Mouse (Mus musculus): Measurements from ENCODE around the gene Ereg. TPM values are rescaled to one million over a fixed set of nuclear protein-coding genes. Genes with fewer than 3 reads are reported as not detected.

Ereg gene
- polyA plus RNA-seq, 1 experiment from 2014 or later: 1.2 TPM

- peak overlapping the region; percentile 72 for H3K4me2 ChIP-seq (replicated peaks)
- no peaks in the 10 kb centered on the region for H3K9me3 ChIP-seq
- 43% methylated on average over 8 of the region's 8 CpGs for WGBS
- ATAC-seq: peak; percentile 32; the same call in 1 of the 2 replicates
- no peak overlapping the region; the same call in 1 of the 2 replicates for H3K27ac ChIP-seq
- H3K4me3 ChIP-seq (replicated peaks): peak overlapping the region; percentile 42
- peaks cover 5% of the 10 kb centered on the region; the same call in 1 of the 2 replicates for H3K27me3 ChIP-seq (replicated peaks)
- H3K9ac ChIP-seq: peak overlapping the region; percentile 40
- H3K36me3 ChIP-seq: no peaks in the 10 kb centered on the region
- H3K4me1 ChIP-seq (replicated peaks): 0 out of 2 replicates have a peak, but pooled peaks cover 4% of the 10 kb centered on the region
These were observed 396 bp upstream of the Ereg start for GRCm38 (mm10) chr5:91074026-91074425.

GRCm38 (mm10) chr5:91075021-91075420 is 599 bp downstream of the Ereg start:
- no peaks in the 10 kb centered on the region for H3K36me3 ChIP-seq
- H3K27me3 ChIP-seq (replicated peaks): peaks cover 5% of the 10 kb centered on the region; the same call in 1 of the 2 replicates
- peak overlapping the region; percentile 42 for H3K4me3 ChIP-seq (replicated peaks)
- 57% methylated on average over 1 of the region's 1 CpGs for WGBS
- 0 out of 2 replicates have a peak, but pooled peaks cover 4% of the 10 kb centered on the region for H3K4me1 ChIP-seq (replicated peaks)
- no peak overlapping the region for H3K9ac ChIP-seq
- no peak overlapping the region for H3K27ac ChIP-seq
- peak overlapping the region; percentile 72 for H3K4me2 ChIP-seq (replicated peaks)
- peak; percentile 92 for ATAC-seq
- no peaks in the 10 kb centered on the region for H3K9me3 ChIP-seq

- ATAC-seq: no peak
- no peak overlapping the region for H3K4me2 ChIP-seq (replicated peaks)
These were observed 8.6 kb downstream of the Ereg start for GRCm38 (mm10) chr5:91083016-91083415.

GRCm38 (mm10) chr5:91085291-91085690 is 10.9 kb downstream of the Ereg start:
- ATAC-seq: no peak
- Histone ChIP-seq H3K36me3 (no peaks in the 10 kb centered on the region), H3K27ac (no peak overlapping the region), H3K4me2 (replicated peaks) (no peak overlapping the region), H3K9ac (no peak overlapping the region), H3K4me3 (replicated peaks) (no peak overlapping the region), H3K4me1 (replicated peaks) (no peaks in the 10 kb centered on the region), H3K9me3 (no peaks in the 10 kb centered on the region), H3K27me3 (replicated peaks) (no peaks in the 10 kb centered on the region)
- 68% methylated on average over 5 of the region's 5 CpGs for WGBS

More at GRCm38 (mm10) chr5:91083016-91083415, 8.6 kb downstream of the Ereg start:
- Histone ChIP-seq H3K4me1 (replicated peaks) (no peaks in the 10 kb centered on the region), H3K27ac (no peak overlapping the region), H3K4me3 (replicated peaks) (no peak overlapping the region), H3K9ac (no peak overlapping the region), H3K36me3 (no peaks in the 10 kb centered on the region), H3K27me3 (replicated peaks) (no peaks in the 10 kb centered on the region), H3K9me3 (no peaks in the 10 kb centered on the region)
- 88% methylated on average over 5 of the region's 5 CpGs for WGBS

GRCm38 (mm10) chr5:91090301-91090700 is 15.9 kb downstream of the Ereg start:
- WGBS: 76% methylated on average over 3 of the region's 3 CpGs
- H3K27ac ChIP-seq: no peak overlapping the region
- H3K4me1 ChIP-seq (replicated peaks): no peaks in the 10 kb centered on the region

GRCm38 (mm10) chr5:91097911-91098614 is 23.6 kb downstream of the Ereg start:
- Histone ChIP-seq H3K27ac (0 out of 2 replicates have a peak overlapping the region, but pooled peaks have one; percentile 32), H3K36me3 (no peaks in the 10 kb centered on the region), H3K4me3 (replicated peaks) (no peak overlapping the region), H3K27me3 (replicated peaks) (no peaks in the 10 kb centered on the region), H3K4me2 (replicated peaks) (no peak overlapping the region), H3K4me1 (replicated peaks) (no peaks in the 10 kb centered on the region), H3K9me3 (no peaks in the 10 kb centered on the region), H3K9ac (no peak overlapping the region)
- 72% methylated on average over 10 of the region's 10 CpGs for WGBS
- peak; percentile 97 for ATAC-seq

More at GRCm38 (mm10) chr5:91090301-91090700, 15.9 kb downstream of the Ereg start:
- no peak overlapping the region for H3K4me2 ChIP-seq (replicated peaks)
- H3K9ac ChIP-seq: no peak overlapping the region
- no peak overlapping the region for H3K4me3 ChIP-seq (replicated peaks)
- H3K27me3 ChIP-seq (replicated peaks): no peaks in the 10 kb centered on the region
- ATAC-seq: peak; percentile 36; the same call in 1 of the 2 replicates
- no peaks in the 10 kb centered on the region for H3K9me3 ChIP-seq
- no peaks in the 10 kb centered on the region for H3K36me3 ChIP-seq

- no peak overlapping the region for H3K4me2 ChIP-seq (replicated peaks)
- H3K9me3 ChIP-seq: no peaks in the 10 kb centered on the region
- H3K4me1 ChIP-seq (replicated peaks): no peaks in the 10 kb centered on the region
- H3K9ac ChIP-seq: no peak overlapping the region
- WGBS: 94% methylated on average over 5 of the region's 5 CpGs
- no peak for ATAC-seq
- no peaks in the 10 kb centered on the region for H3K27me3 ChIP-seq (replicated peaks)
- no peak overlapping the region for H3K4me3 ChIP-seq (replicated peaks)
- no peak overlapping the region for H3K27ac ChIP-seq
- no peaks in the 10 kb centered on the region for H3K36me3 ChIP-seq
These were observed 27.3 kb downstream of the Ereg start for GRCm38 (mm10) chr5:91101742-91102141.

GRCm38 (mm10) chr5:91103943-91104665 is 29.7 kb downstream of the Ereg start:
- no peaks in the 10 kb centered on the region for H3K27me3 ChIP-seq (replicated peaks)
- no peak overlapping the region for H3K9ac ChIP-seq
- 83% methylated on average over 7 of the region's 7 CpGs for WGBS
- no peaks in the 10 kb centered on the region for H3K36me3 ChIP-seq
- ATAC-seq: no peak
- H3K4me1 ChIP-seq (replicated peaks): no peaks in the 10 kb centered on the region
- no peaks in the 10 kb centered on the region for H3K9me3 ChIP-seq
- H3K4me2 ChIP-seq (replicated peaks): no peak overlapping the region
- no peak overlapping the region for H3K4me3 ChIP-seq (replicated peaks)
- H3K27ac ChIP-seq: no peak overlapping the region

- Histone ChIP-seq H3K27me3 (replicated peaks) (no peaks in the 10 kb centered on the region), H3K9me3 (no peaks in the 10 kb centered on the region), H3K9ac (no peak overlapping the region), H3K27ac (no peak overlapping the region), H3K4me1 (replicated peaks) (no peaks in the 10 kb centered on the region), H3K4me3 (replicated peaks) (no peak overlapping the region), H3K4me2 (replicated peaks) (no peak overlapping the region), H3K36me3 (no peaks in the 10 kb centered on the region)
- no peak for ATAC-seq
- WGBS: 71% methylated on average over 5 of the region's 5 CpGs
These were observed 31.8 kb downstream of the Ereg start for GRCm38 (mm10) chr5:91106248-91106647.

- WGBS: 60% methylated on average over 6 of the region's 6 CpGs
- no peaks in the 10 kb centered on the region for H3K36me3 ChIP-seq
- no peak overlapping the region for H3K4me2 ChIP-seq (replicated peaks)
- no peaks in the 10 kb centered on the region for H3K27me3 ChIP-seq (replicated peaks)
- ATAC-seq: peak; percentile 95
- no peak overlapping the region for H3K4me3 ChIP-seq (replicated peaks)
- H3K4me1 ChIP-seq (replicated peaks): no peaks in the 10 kb centered on the region
- no peaks in the 10 kb centered on the region for H3K9me3 ChIP-seq
- H3K9ac ChIP-seq: no peak overlapping the region
- H3K27ac ChIP-seq: no peak overlapping the region
These were observed 35.7 kb downstream of the Ereg start for GRCm38 (mm10) chr5:91110023-91110670.

GRCm38 (mm10) chr5:91111019-91111418 is 36.6 kb downstream of the Ereg start:
- 80% methylated on average over 8 of the region's 8 CpGs for WGBS
- H3K4me1 ChIP-seq (replicated peaks): no peaks in the 10 kb centered on the region
- H3K36me3 ChIP-seq: no peaks in the 10 kb centered on the region
- H3K9me3 ChIP-seq: no peaks in the 10 kb centered on the region
- no peak overlapping the region for H3K4me3 ChIP-seq (replicated peaks)
- H3K27ac ChIP-seq: no peak overlapping the region
- no peaks in the 10 kb centered on the region for H3K27me3 ChIP-seq (replicated peaks)
- no peak overlapping the region for H3K9ac ChIP-seq
- H3K4me2 ChIP-seq (replicated peaks): no peak overlapping the region
- ATAC-seq: no peak

GRCm38 (mm10) chr5:91113967-91114366 is 39.5 kb downstream of the Ereg start:
- no peak for ATAC-seq
- 89% methylated on average over 2 of the region's 2 CpGs for WGBS
- H3K27ac ChIP-seq: no peak overlapping the region
- no peak overlapping the region for H3K9ac ChIP-seq
- H3K36me3 ChIP-seq: no peaks in the 10 kb centered on the region
- no peak overlapping the region for H3K4me3 ChIP-seq (replicated peaks)
- no peaks in the 10 kb centered on the region for H3K4me1 ChIP-seq (replicated peaks)
- no peak overlapping the region for H3K4me2 ChIP-seq (replicated peaks)
- no peaks in the 10 kb centered on the region for H3K27me3 ChIP-seq (replicated peaks)
- H3K9me3 ChIP-seq: no peaks in the 10 kb centered on the region
